Mouse (Mus musculus): Measurements from ENCODE around the gene Shisal2a. TPM values are rescaled to one million over a fixed set of nuclear protein-coding genes. Genes with fewer than 3 reads are reported as not detected.
"Not testable (repeated sequence)": the region's sequence is repeated elsewhere in the genome, so short reads cannot be mapped to it uniquely, and the experiment has no call there.

Shisal2a gene
- polyA plus RNA-seq, 1 experiment from 2014 or later = 1.4 TPM

DNA sequence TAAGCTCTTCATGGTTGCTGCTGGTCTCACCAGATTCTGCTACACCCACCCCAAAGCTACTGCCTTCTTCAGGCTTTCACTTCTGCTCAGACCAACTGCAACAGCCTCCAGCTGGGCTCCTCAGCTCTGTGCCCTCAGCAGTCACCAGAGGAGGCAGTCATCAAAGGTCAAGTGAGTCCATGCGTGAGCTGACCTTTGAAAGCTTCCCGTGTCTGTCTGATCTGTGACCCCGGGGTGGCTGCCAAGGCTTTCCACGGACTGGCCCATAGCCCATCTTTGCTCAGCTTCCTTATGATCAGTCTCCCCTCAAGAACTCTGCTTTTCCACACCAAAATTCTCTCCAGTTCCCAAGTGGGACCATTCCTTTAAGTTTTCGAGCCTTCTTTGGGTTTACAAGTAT, 13.9 kb downstream of the Shisal2a start:
- Histone ChIP-seq H3K27ac (no peak overlapping the region), H3K9ac (no peak overlapping the region), H3K9me3 (replicated peaks) (no peaks in the 10 kb centered on the region), H3K27me3 (no peaks in the 10 kb centered on the region), H3K4me3 (no peak overlapping the region), H3K36me3 (ENCODE audit: poor library complexity, severe bottlenecking) (no peaks in the 10 kb centered on the region), H3K4me1 (peaks cover under 1% of the 10 kb centered on the region), H3K4me2 (no peak overlapping the region)
- ATAC-seq = no peak
- 58% methylated on average over 5 of the region's 5 CpGs for WGBS

DNA sequence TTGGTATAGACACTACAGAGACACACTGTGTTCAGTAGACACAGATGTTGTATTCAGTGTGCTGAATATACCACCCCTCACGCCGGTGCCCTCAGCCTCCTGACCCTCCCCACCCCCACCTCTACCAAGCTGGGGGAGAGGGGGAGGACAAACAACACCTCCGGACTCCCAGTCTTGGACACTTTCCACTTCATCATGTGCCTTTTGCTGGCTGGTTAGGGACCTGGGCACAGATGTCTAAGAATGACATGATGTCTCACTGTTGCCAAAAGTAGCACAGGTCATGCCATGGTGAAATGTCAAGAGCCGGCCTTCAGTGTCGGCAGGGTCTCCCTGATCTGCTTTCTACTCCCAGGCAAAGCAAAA, 19.1 kb downstream of the Shisal2a start:
- H3K27ac ChIP-seq = peak overlapping the region; percentile 64

GRCm38 (mm10) chr4:108363355-108364110, 19.6 kb downstream of the Shisal2a start:
- no peaks in the 10 kb centered on the region for H3K9me3 ChIP-seq (replicated peaks)
- no peak for ATAC-seq
- H3K36me3 ChIP-seq (ENCODE audit: poor library complexity, severe bottlenecking) = no peaks in the 10 kb centered on the region
- H3K9ac ChIP-seq = peak overlapping the region; percentile 16
- 15% methylated on average over 7 of the region's 7 CpGs for WGBS
- H3K27me3 ChIP-seq = no peaks in the 10 kb centered on the region
- peak overlapping the region; percentile 64 for H3K27ac ChIP-seq
- H3K4me3 ChIP-seq = no peak overlapping the region
- H3K4me2 ChIP-seq = peak overlapping the region; percentile 45; the same call in 1 of the 2 replicates
- peaks cover 52% of the 10 kb centered on the region for H3K4me1 ChIP-seq

More for the DNA sequence above, 19.1 kb downstream of the Shisal2a start:
- Histone ChIP-seq H3K4me3 (no peak overlapping the region), H3K9ac (peak overlapping the region; percentile 16; the same call in 1 of the 2 replicates), H3K9me3 (replicated peaks) (no peaks in the 10 kb centered on the region), H3K4me2 (no peak overlapping the region), H3K27me3 (no peaks in the 10 kb centered on the region), H3K36me3 (ENCODE audit: poor library complexity, severe bottlenecking) (no peaks in the 10 kb centered on the region), H3K4me1 (peaks cover 46% of the 10 kb centered on the region)
- 23% methylated on average over 5 of the region's 5 CpGs for WGBS
- no peak for ATAC-seq

- 3% methylated on average over 18 of the region's 18 CpGs for WGBS
- Histone ChIP-seq H3K9me3 (replicated peaks) (no peaks in the 10 kb centered on the region), H3K36me3 (ENCODE audit: poor library complexity, severe bottlenecking) (no peaks in the 10 kb centered on the region), H3K27me3 (no peaks in the 10 kb centered on the region), H3K4me2 (peak overlapping the region; percentile 45), H3K9ac (peak overlapping the region; percentile 37; the same call in 1 of the 2 replicates), H3K27ac (peak overlapping the region; percentile 64), H3K4me1 (peaks cover 57% of the 10 kb centered on the region), H3K4me3 (no peak overlapping the region)
- ATAC-seq = peak; percentile 52; the same call in 1 of the 2 replicates
These were observed 20.6 kb downstream of the Shisal2a start for GRCm38 (mm10) chr4:108362321-108363261.

DNA sequence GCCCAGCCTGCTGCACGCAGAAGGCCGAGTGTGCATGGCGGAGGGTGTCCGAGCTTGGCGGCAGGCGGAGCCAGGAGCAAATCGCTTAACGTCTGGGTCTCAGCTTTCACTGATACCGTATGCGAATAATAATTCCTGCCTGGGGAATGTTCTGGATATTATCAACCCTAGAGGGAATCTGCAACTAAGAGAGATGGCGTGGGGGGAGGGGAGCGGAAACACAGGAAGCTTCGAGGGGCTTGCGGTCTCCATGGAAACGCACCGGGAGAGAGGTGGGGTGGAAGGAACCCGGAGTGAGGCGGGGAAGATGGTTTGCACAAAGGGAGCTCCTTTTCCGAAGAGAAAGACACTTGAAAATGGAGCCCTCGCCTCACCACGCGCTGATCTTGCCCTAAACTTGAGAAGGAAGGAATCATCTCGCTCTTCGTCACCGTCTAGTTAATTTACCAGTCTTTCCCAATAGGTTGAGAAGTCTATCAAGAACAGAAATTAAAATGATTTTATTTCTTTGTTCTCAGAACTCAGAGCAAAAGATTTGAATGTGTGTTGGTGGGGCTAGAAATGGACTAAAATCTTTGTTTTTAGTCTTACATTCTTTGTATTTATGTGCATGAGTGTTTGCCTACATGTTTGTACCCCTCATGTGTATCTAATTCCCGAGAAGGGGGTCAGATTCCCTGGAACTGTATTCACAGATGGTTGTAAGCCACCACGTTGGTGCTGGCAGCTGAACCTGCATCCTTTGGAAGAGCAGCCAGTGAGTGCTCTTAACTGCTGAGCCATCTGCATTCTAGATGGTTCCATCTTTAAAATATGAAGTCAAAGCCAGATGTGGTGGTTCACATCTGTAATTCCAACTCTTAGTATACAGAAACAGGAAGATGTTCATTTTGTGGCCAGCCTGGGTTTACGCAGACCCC, 22.8 kb downstream of the Shisal2a start:
- no peaks in the 10 kb centered on the region for H3K36me3 ChIP-seq (ENCODE audit: poor library complexity, severe bottlenecking)
- H3K4me2 ChIP-seq = peak overlapping the region; percentile 50
- peaks cover 57% of the 10 kb centered on the region for H3K4me1 ChIP-seq
- H3K9ac ChIP-seq = peak overlapping the region; percentile 56
- H3K27me3 ChIP-seq = no peaks in the 10 kb centered on the region
- 5% methylated on average over 28 of the region's 28 CpGs for WGBS
- peak overlapping the region; percentile 20; the same call in 1 of the 2 replicates for H3K4me3 ChIP-seq
- no peaks in the 10 kb centered on the region for H3K9me3 ChIP-seq (replicated peaks)
- H3K27ac ChIP-seq = peak overlapping the region; percentile 95
- ATAC-seq = peak; percentile 92

DNA sequence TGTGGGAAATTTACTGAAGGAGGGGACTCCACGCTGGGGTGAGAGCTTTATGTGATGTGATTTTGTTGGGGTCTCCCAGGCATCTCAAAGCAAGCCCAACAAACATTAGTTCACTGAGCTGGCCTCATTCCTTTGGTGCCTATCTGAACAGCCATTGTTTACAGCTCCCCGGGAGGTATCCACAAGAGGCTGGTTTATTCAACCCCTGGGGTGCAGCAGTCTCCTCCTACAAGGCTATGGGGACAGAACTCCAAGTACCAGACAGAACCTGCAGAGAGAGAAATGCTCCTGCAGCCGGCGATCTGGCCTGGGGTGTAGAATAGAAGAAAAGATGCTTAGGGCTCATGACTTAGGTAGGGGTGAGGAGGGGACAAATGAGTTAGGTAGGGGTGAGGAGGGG, 24.7 kb downstream of the Shisal2a start:
- peaks cover 49% of the 10 kb centered on the region for H3K4me1 ChIP-seq

DNA sequence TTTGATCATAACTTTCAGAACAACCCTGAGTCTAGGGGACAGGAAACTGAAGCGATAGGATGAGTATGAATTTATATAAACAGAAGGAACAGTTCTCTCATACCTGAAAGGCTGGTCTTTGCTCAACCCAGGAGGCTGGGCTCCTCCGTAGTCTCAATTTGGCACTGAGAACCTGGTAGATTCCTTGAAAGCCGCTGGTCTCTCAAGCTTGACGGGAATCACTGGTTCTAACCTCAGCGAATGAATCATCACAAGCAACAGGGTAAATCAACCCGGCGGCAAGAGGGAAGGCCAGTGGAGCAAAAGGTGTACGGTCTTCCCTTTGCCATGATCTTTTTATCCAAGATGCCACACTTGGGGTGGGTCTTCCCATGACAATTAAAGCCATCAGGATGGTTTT, 25.7 kb downstream of the Shisal2a start:
- no peak overlapping the region for H3K27ac ChIP-seq
- no peak overlapping the region for H3K4me3 ChIP-seq
- H3K27me3 ChIP-seq = no peaks in the 10 kb centered on the region
- 95% methylated on average over 8 of the region's 8 CpGs for WGBS
- H3K4me2 ChIP-seq = no peak overlapping the region
- H3K4me1 ChIP-seq = peaks cover 38% of the 10 kb centered on the region
- H3K9ac ChIP-seq = no peak overlapping the region
- no peak for ATAC-seq
- no peaks in the 10 kb centered on the region for H3K9me3 ChIP-seq (replicated peaks)
- H3K36me3 ChIP-seq (ENCODE audit: poor library complexity, severe bottlenecking) = no peaks in the 10 kb centered on the region

More for the DNA sequence above, 24.7 kb downstream of the Shisal2a start:
- H3K27ac ChIP-seq = peak overlapping the region; percentile 95; the same call in 1 of the 2 replicates
- H3K9me3 ChIP-seq (replicated peaks) = no peaks in the 10 kb centered on the region
- H3K4me2 ChIP-seq = no peak overlapping the region
- H3K27me3 ChIP-seq = no peaks in the 10 kb centered on the region
- ATAC-seq = no peak
- WGBS = 8% methylated on average over 4 of the region's 4 CpGs
- no peaks in the 10 kb centered on the region for H3K36me3 ChIP-seq (ENCODE audit: poor library complexity, severe bottlenecking)
- H3K9ac ChIP-seq = no peak overlapping the region
- H3K4me3 ChIP-seq = no peak overlapping the region

- peaks cover 25% of the 10 kb centered on the region for H3K4me1 ChIP-seq
- not testable (repeated sequence) for H3K36me3 ChIP-seq (ENCODE audit: poor library complexity, severe bottlenecking); H3K4me3 ChIP-seq; H3K9ac ChIP-seq; H3K27me3 ChIP-seq; H3K4me2 ChIP-seq; H3K27ac ChIP-seq; ATAC-seq; H3K9me3 ChIP-seq (replicated peaks)
These were observed 29.6 kb downstream of the Shisal2a start for GRCm38 (mm10) chr4:108353591-108353990.

DNA sequence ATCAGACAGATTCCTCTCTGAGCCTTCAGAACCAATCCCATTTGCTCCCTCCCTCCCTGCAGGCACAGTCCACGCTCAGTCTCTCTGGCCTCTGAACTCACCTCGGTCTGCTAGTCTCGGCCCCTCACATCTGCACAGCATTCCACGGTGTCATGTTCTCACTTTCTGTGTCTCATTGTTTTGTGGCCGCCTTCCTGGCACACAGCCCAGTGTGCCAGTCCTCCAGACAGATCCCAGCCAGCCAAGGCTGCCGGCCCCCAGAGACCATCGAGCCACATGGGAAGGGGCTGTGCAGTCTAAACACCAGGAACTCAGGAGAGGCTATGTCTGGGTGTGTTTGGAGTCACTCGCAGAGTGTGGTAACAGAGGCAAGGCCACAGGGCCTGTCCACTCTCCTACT, 32.3 kb downstream of the Shisal2a start:
- H3K4me2 ChIP-seq = peak overlapping the region; percentile 28

GRCm38 (mm10) chr4:108349836-108350547, 33.2 kb downstream of the Shisal2a start:
- Histone ChIP-seq H3K36me3 (ENCODE audit: poor library complexity, severe bottlenecking) (no peaks in the 10 kb centered on the region), H3K9me3 (replicated peaks) (no peaks in the 10 kb centered on the region), H3K27me3 (no peaks in the 10 kb centered on the region), H3K4me3 (no peak overlapping the region), H3K27ac (0 out of 2 replicates have a peak overlapping the region, but pooled peaks have one; percentile 49), H3K4me1 (peaks cover 24% of the 10 kb centered on the region), H3K4me2 (no peak overlapping the region), H3K9ac (no peak overlapping the region)
- 40% methylated on average over 8 of the region's 8 CpGs for WGBS
- no peak for ATAC-seq

More for the DNA sequence above, 32.3 kb downstream of the Shisal2a start:
- peak; percentile 86 for ATAC-seq
- WGBS = 4% methylated on average over 8 of the region's 8 CpGs
- Histone ChIP-seq H3K4me1 (peaks cover 23% of the 10 kb centered on the region), H3K9ac (no peak overlapping the region), H3K4me3 (no peak overlapping the region), H3K9me3 (replicated peaks) (no peaks in the 10 kb centered on the region), H3K27me3 (no peaks in the 10 kb centered on the region), H3K27ac (peak overlapping the region; percentile 49), H3K36me3 (ENCODE audit: poor library complexity, severe bottlenecking) (no peaks in the 10 kb centered on the region)

GRCm38 (mm10) chr4:108349064-108349463, 34.1 kb downstream of the Shisal2a start:
- Histone ChIP-seq H3K4me2 (no peak overlapping the region), H3K27ac (no peak overlapping the region), H3K4me1 (peaks cover 32% of the 10 kb centered on the region), H3K4me3 (no peak overlapping the region), H3K9me3 (replicated peaks) (no peaks in the 10 kb centered on the region), H3K36me3 (ENCODE audit: poor library complexity, severe bottlenecking) (no peaks in the 10 kb centered on the region), H3K9ac (no peak overlapping the region), H3K27me3 (no peaks in the 10 kb centered on the region)
- no peak for ATAC-seq
- 78% methylated on average over 3 of the region's 3 CpGs for WGBS
